8 mouse cellular contexts compared by ENCODE assay signal in the genomic region with DNA sequence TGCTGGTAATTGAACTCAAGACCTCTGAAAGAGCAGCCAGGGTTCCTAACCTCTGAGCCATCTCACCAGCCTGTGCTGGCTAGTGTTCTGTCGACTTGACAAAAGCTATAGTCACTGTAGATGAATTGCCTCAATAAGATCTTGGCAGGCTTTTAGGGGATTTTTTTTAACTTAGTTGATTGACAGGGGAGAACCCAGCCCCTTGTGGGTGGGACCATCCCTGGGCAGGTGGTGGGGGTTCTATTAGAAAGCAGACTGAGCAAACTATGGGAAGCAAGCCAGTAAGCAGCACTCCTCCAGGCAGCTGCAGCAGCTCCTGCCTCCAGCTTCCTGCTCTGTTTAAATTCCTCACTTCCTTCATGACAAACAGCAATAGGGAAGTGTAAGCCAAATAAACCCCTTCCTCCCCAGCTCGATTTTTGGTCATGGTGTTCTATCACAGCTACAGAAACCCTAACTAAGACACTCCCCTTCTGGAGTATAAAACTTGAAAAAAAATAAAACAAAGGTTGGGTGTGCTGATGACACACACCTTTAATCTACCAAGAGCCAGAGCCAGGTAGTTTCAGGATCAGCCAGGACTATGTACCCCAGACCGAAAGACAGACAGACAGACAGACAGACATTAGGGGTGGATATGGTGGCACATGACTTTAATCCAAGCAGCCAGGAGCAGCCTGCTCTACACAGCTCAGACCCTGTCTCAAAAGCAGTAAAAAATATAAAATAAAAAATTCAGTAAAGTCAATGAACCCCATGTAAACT. TPM values are rescaled to one million over a fixed set of nuclear protein-coding genes. Genes with fewer than 3 reads are reported as not detected.
DNase-seq lines count a peak whose midpoint lies in the region; ATAC-seq and TF ChIP-seq lines count a peak whose summit lies in the region.

No protein-coding gene starts in this region.

- DNase-seq in frontal cortex, postnatal 10 days (ENCODE audit: low spot score in 2 of 2): peak; percentile 26 to 28
- DNase-seq in frontal cortex, postnatal 14 days (ENCODE audit: low spot score in 2 of 2): no peak
- peak; percentile 30 for DNase-seq in urinary bladder, postnatal 14 days (ENCODE audit: low spot score)
- DNase-seq in urinary bladder, postnatal 25 days (ENCODE audit: low spot score): no peak
- no peak for DNase-seq in intestine, embryonic 14.5 days (ENCODE audit: low spot score)
- DNase-seq in lung, postnatal 0 days (ENCODE audit: low spot score): peak; percentile 67
- no peak for DNase-seq in thymus, postnatal 14 days
- no peak for DNase-seq in spleen, adult 18-20 months

- ATAC-seq in intestine, embryonic 14.5 days (replicated peaks; ENCODE audit: low FRiP score, low TSS enrichment, low read depth): peak; percentile 48; the same call in 1 of the 2 replicates
- peak; percentile 84 for ATAC-seq in lung, postnatal 0 days

- H3K36me3 ChIP-seq in intestine, embryonic 14.5 days (ENCODE audit: control insufficient read depth, insufficient read depth, low read length): no peaks in the 10 kb centered on the region
- no peaks in the 10 kb centered on the region for H3K36me3 ChIP-seq in lung, postnatal 0 days (ENCODE audit: insufficient read depth, low read length)

- H3K9me3 ChIP-seq in intestine, embryonic 14.5 days (ENCODE audit: control insufficient read depth, low read length): no peaks in the 10 kb centered on the region
- no peaks in the 10 kb centered on the region for H3K9me3 ChIP-seq in lung, postnatal 0 days (ENCODE audit: low read length)

- H3K27ac ChIP-seq in intestine, embryonic 14.5 days (ENCODE audit: low read depth): no peak overlapping the region; the same call in 1 of the 2 replicates
- no peak overlapping the region for H3K27ac ChIP-seq in lung, postnatal 0 days (ENCODE audit: low read length)

- no peak for TF ChIP-seq EP300 in lung, postnatal 0 days (IDR thresholded peaks at IDR 0.05)

- no peaks in the 10 kb centered on the region for H3K4me1 ChIP-seq in intestine, embryonic 14.5 days (replicated peaks; ENCODE audit: control insufficient read depth, insufficient read depth, low read length)
- H3K4me1 ChIP-seq in lung, postnatal 0 days (ENCODE audit: insufficient read depth, low read depth, low read length): no peaks in the 10 kb centered on the region

- WGBS in intestine, embryonic 14.5 days: 60% methylated on average over 3 of the region's 3 CpGs
- WGBS in lung, postnatal 0 days: 46% methylated on average over 3 of the region's 3 CpGs

- H3K27me3 ChIP-seq in intestine, embryonic 14.5 days (replicated peaks; ENCODE audit: control insufficient read depth, insufficient read depth, low read length): no peaks in the 10 kb centered on the region
- H3K27me3 ChIP-seq in lung, postnatal 0 days (replicated peaks; ENCODE audit: insufficient read depth, low read length): no peaks in the 10 kb centered on the region

- no peak for TF ChIP-seq CTCF in lung, postnatal 0 days (IDR thresholded peaks at IDR 0.05)

- no peak overlapping the region for H3K4me3 ChIP-seq in intestine, embryonic 14.5 days (ENCODE audit: low read depth, low read length)
- H3K4me3 ChIP-seq in lung, postnatal 0 days (ENCODE audit: low read depth, low read length): no peak overlapping the region

- no peak overlapping the region for H3K4me2 ChIP-seq in intestine, embryonic 14.5 days (ENCODE audit: low read length)
- no peak overlapping the region for H3K4me2 ChIP-seq in lung, postnatal 0 days (replicated peaks; ENCODE audit: low read depth, low read length)

- no peak overlapping the region for H3K9ac ChIP-seq in intestine, embryonic 14.5 days (ENCODE audit: low read length)
- H3K9ac ChIP-seq in lung, postnatal 0 days (replicated peaks; ENCODE audit: low read depth): no peak overlapping the region

RNA-seq across cellular contexts. Expression of a gene that starts 13.6 kb away (rescaled TPM):
- 57.4 and 65.1 TPM in 2 replicates for polyA plus RNA-seq in intestine, embryonic 14.5 days (2014; fragmentation: Nextera tagmentation; extraction: Ambion mirVana)
- polyA plus RNA-seq in lung, postnatal 0 days (2015; fragmentation: Nextera tagmentation; extraction: Ambion mirVana): 55.8 and 62.6 TPM in 2 replicates

Comparison
In these comparisons a context has a peak if more than half of its experiments do, and no peak if none do; other contexts are left out.
1. DNase-seq: peak in frontal cortex, postnatal 10 days (2 of 2), urinary bladder, postnatal 14 days (single experiment) and lung, postnatal 0 days (single experiment); none in frontal cortex, postnatal 14 days (0 of 2), urinary bladder, postnatal 25 days (single experiment), intestine, embryonic 14.5 days (single experiment), thymus, postnatal 14 days (single experiment) and spleen, adult 18-20 months (0 of 2).